Mouse (Mus musculus) erythroblast, embryonic 14.5 days (primary cell): Measurements from ENCODE around the gene Acrv1. TPM values are rescaled to one million over a fixed set of nuclear protein-coding genes. Genes with fewer than 3 reads are reported as not detected.
"Not testable (repeated sequence)": the region's sequence is repeated elsewhere in the genome, so short reads cannot be mapped to it uniquely, and the experiment has no call there.

ENCODE experiments used
- H3K27me3 ChIP-seq: 2 replicates; pipeline ENCODE4 v1.6.1; 2012; ENCODE audit warnings: inconsistent platforms; ENCODE audit not compliant: control insufficient read depth
- H3K36me3 ChIP-seq: 2 replicates; pipeline ENCODE4 v1.6.1; 2012; ENCODE audit warnings: mild to moderate bottlenecking, inconsistent platforms; ENCODE audit not compliant: control insufficient read depth
- H3K4me1 ChIP-seq: 2 replicates; pipeline ENCODE4 v1.6.1; 2012; ENCODE audit warnings: inconsistent platforms; ENCODE audit not compliant: control insufficient read depth
- H3K4me3 ChIP-seq: replicated peaks from 2 replicates; pipeline ENCODE3; 2012; ENCODE audit warnings: moderate library complexity, mild to moderate bottlenecking, inconsistent platforms
- H3K9me3 ChIP-seq: 2 replicates; pipeline ENCODE4 v1.6.1; 2012; ENCODE audit warnings: low read length, inconsistent platforms, mixed read lengths; ENCODE audit not compliant: control insufficient read depth
- GATA1 ChIP-seq: IDR thresholded peaks from 2 replicates; pipeline ENCODE4 v1.6.1; 2012; ENCODE audit warnings: low read length, inconsistent platforms, mixed read lengths
- TAL1 ChIP-seq: IDR thresholded peaks from 3 replicates; pipeline ENCODE4 v1.6.1; 2012; ENCODE audit warnings: low read length, inconsistent platforms, mixed read lengths
- polyA plus RNA-seq: library from polyadenylated mRNA; stranded (reverse); fragments of >175 nt; gene quantifications from 2 replicates; pipeline ENCODE4 v1.2.3, GENCODE M21; 2012

Acrv1 gene
- polyA plus RNA-seq: not detected in 2 replicates

GRCm38 (mm10) chr9:36692920-36693319 is at the start of gene Acrv1:
Acrv1 (plus strand) TSS chr9:36693220.
- TF ChIP-seq GATA1 (no peak), TAL1 (no peak)
- Histone ChIP-seq H3K4me1 (no peaks in the 10 kb centered on the region), H3K27me3 (no peaks in the 10 kb centered on the region), H3K36me3 (no peaks in the 10 kb centered on the region), H3K4me3 (no peak within 1 kb of the TSS), H3K9me3 (no peaks in the 10 kb centered on the region)

- not testable (repeated sequence) for H3K4me1 ChIP-seq, H3K36me3 ChIP-seq, H3K9me3 ChIP-seq, H3K4me3 ChIP-seq, H3K27me3 ChIP-seq
Observed at GRCm38 (mm10) chr9:36643276-36643675, 49.7 kb upstream of the Acrv1 start, which contains the start of gene A630095E13Rik. A630095E13Rik (minus strand) TSS chr9:36643376.

GRCm38 (mm10) chr9:36681424-36681823 is 11.6 kb upstream of the Acrv1 start:
- Histone ChIP-seq H3K27me3 (no peaks in the 10 kb centered on the region), H3K4me3 (no peak overlapping the region), H3K4me1 (no peaks in the 10 kb centered on the region), H3K36me3 (no peaks in the 10 kb centered on the region), H3K9me3 (no peaks in the 10 kb centered on the region)
- TF ChIP-seq GATA1: no peak
- no peak for TF ChIP-seq TAL1

GRCm38 (mm10) chr9:36687329-36687728 is 5.7 kb upstream of the Acrv1 start:
- TF ChIP-seq GATA1: no peak
- TF ChIP-seq TAL1: no peak
- Histone ChIP-seq H3K27me3 (no peaks in the 10 kb centered on the region), H3K36me3 (no peaks in the 10 kb centered on the region), H3K4me3 (no peak overlapping the region), H3K9me3 (no peaks in the 10 kb centered on the region), H3K4me1 (no peaks in the 10 kb centered on the region)

- H3K4me3 ChIP-seq: no peak overlapping the region
- no peak for TF ChIP-seq TAL1
- TF ChIP-seq GATA1: no peak
- no peaks in the 10 kb centered on the region for H3K27me3 ChIP-seq
- H3K4me1 ChIP-seq: no peaks in the 10 kb centered on the region
- H3K9me3 ChIP-seq: no peaks in the 10 kb centered on the region
- H3K36me3 ChIP-seq: no peaks in the 10 kb centered on the region
Observed at GRCm38 (mm10) chr9:36694276-36694675, 1.3 kb downstream of the Acrv1 start.

- Histone ChIP-seq H3K4me3 (no peak overlapping the region), H3K4me1 (no peaks in the 10 kb centered on the region), H3K27me3 (no peaks in the 10 kb centered on the region), H3K36me3 (peaks cover 47% of the 10 kb centered on the region), H3K9me3 (no peaks in the 10 kb centered on the region)
- TF ChIP-seq GATA1 (no peak), TAL1 (no peak)
Observed at GRCm38 (mm10) chr9:36705923-36706322, 12.9 kb downstream of the Acrv1 start.

- no peaks in the 10 kb centered on the region for H3K27me3 ChIP-seq
- H3K4me3 ChIP-seq: no peak overlapping the region
- no peaks in the 10 kb centered on the region for H3K9me3 ChIP-seq
- H3K36me3 ChIP-seq: peaks cover 60% of the 10 kb centered on the region
- no peak for TF ChIP-seq GATA1
- TF ChIP-seq TAL1: no peak
- no peaks in the 10 kb centered on the region for H3K4me1 ChIP-seq
Observed at GRCm38 (mm10) chr9:36707304-36707703, 14.3 kb downstream of the Acrv1 start.

GRCm38 (mm10) chr9:36716624-36717023 is 23.6 kb downstream of the Acrv1 start:
- Histone ChIP-seq H3K4me1 (peaks cover 2% of the 10 kb centered on the region; the same call in 1 of the 2 replicates), H3K36me3 (peaks cover 94% of the 10 kb centered on the region), H3K9me3 (no peaks in the 10 kb centered on the region), H3K4me3 (no peak overlapping the region), H3K27me3 (no peaks in the 10 kb centered on the region)
- TF ChIP-seq TAL1: no peak

GRCm38 (mm10) chr9:36726131-36727033 is 33.4 kb downstream of the Acrv1 start:
- Histone ChIP-seq H3K4me3 (peak overlapping the region; percentile 87), H3K36me3 (peaks cover 50% of the 10 kb centered on the region), H3K9me3 (no peaks in the 10 kb centered on the region), H3K4me1 (peaks cover 31% of the 10 kb centered on the region), H3K27me3 (no peaks in the 10 kb centered on the region)
- TF ChIP-seq GATA1 (no peak), TAL1 (no peak)
